Mouse (Mus musculus): ENCODE results near the gene Spag6l.

DNA sequence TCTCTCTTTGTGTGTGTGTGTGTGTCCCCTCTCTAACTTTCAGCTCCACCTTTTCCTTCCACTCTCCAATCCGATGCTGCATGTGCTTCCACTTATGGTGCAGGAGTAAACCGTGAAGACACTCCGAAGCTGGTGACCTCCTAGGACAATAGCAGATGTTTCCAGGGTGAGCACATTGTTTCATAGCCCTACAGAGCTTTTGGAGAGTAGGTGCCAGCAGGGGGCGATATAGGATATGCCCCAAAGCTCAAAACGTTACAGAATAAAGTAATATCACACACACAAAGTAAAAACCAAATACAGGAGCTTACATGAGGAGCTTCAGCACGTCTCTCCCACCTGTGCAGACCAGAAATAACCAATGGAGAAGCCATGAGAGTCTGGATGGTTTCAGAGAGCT lies 25.6 kb upstream of the Spag6l start:
- TF ChIP-seq CTCF (IDR thresholded peaks at IDR 0.05; ENCODE audit: extremely low read depth, insufficient read length, insufficient replicate concordance, low read depth, low read length) (peak; percentile 36; the same call in 1 of the 2 replicates), POLR2A (IDR thresholded peaks at IDR 0.05; ENCODE audit: low read depth, low read length) (no peak)
